Mouse (Mus musculus): ENCODE measurements around the gene Aaas. TPM values are rescaled to one million over a fixed set of nuclear protein-coding genes. Genes with fewer than 3 reads are reported as not detected.
A peak's percentile ranks its signal among the peaks of the same experiment; 100 is the strongest.
"Not testable (repeated sequence)": the region's sequence is repeated elsewhere in the genome, so short reads cannot be mapped to it uniquely, and the experiment has no call there.

Aaas gene
- polyA plus RNA-seq, 1 experiment from 2014 or later, result 41.7 TPM

GRCm38 (mm10) chr15:102335925-102336324 is 14.6 kb downstream of the Aaas start:
- Histone ChIP-seq H3K36me3 (replicated peaks) (peaks cover 83% of the 10 kb centered on the region), H3K4me1 (replicated peaks) (peaks cover 26% of the 10 kb centered on the region)
- ATAC-seq (ENCODE audit: insufficient read depth); H3K4me3 ChIP-seq (replicated peaks); H3K9ac ChIP-seq; H3K9me3 ChIP-seq (replicated peaks); H3K27me3 ChIP-seq; H3K27ac ChIP-seq (replicated peaks); H3K4me2 ChIP-seq: not testable (repeated sequence)
- 81% methylated on average over 5 of the region's 5 CpGs for WGBS (ENCODE audit: insufficient replicate concordance)

- ATAC-seq (ENCODE audit: insufficient read depth), result no peak
- no peaks in the 10 kb centered on the region for H3K9me3 ChIP-seq (replicated peaks)
- H3K4me1 ChIP-seq (replicated peaks), result peaks cover 26% of the 10 kb centered on the region
- no peak overlapping the region for H3K9ac ChIP-seq
- peaks cover 85% of the 10 kb centered on the region for H3K36me3 ChIP-seq (replicated peaks)
- H3K27ac ChIP-seq (replicated peaks), result no peak overlapping the region
- H3K4me2 ChIP-seq, result no peak overlapping the region
- 77% methylated on average over 8 of the region's 8 CpGs for WGBS (ENCODE audit: insufficient replicate concordance)
- H3K27me3 ChIP-seq, result no peaks in the 10 kb centered on the region
- H3K4me3 ChIP-seq (replicated peaks), result no peak overlapping the region
Measured at GRCm38 (mm10) chr15:102335254-102335653, 15.3 kb downstream of the Aaas start.

GRCm38 (mm10) chr15:102331610-102332015 is 19.0 kb downstream of the Aaas start, which contains the start of gene Myg1:
Myg1 (plus strand) TSS chr15:102331709.
- Histone ChIP-seq H3K36me3 (replicated peaks) (peaks cover 67% of the 10 kb centered on the region), H3K27ac (replicated peaks) (peak within 1 kb of the TSS; percentile 73), H3K9me3 (replicated peaks) (no peaks in the 10 kb centered on the region), H3K9ac (peak within 1 kb of the TSS; percentile 65), H3K4me2 (peak within 1 kb of the TSS; percentile 90), H3K27me3 (no peaks in the 10 kb centered on the region), H3K4me1 (replicated peaks) (peaks cover 35% of the 10 kb centered on the region), H3K4me3 (replicated peaks) (peak within 1 kb of the TSS; percentile 74)
- under 1% methylated on average over 30 of the region's 30 CpGs for WGBS (ENCODE audit: insufficient replicate concordance)
- ATAC-seq (ENCODE audit: insufficient read depth), result peak; percentile 89

GRCm38 (mm10) chr15:102326892-102327291 is 23.7 kb downstream of the Aaas start:
- H3K27ac ChIP-seq (replicated peaks), result peak overlapping the region; percentile 69; the same call in 1 of the 2 replicates
- peak overlapping the region; percentile 69 for H3K4me3 ChIP-seq (replicated peaks)
- peak overlapping the region; percentile 71 for H3K4me2 ChIP-seq
- H3K9ac ChIP-seq, result peak overlapping the region; percentile 73
- peaks cover 21% of the 10 kb centered on the region for H3K4me1 ChIP-seq (replicated peaks)
- WGBS (ENCODE audit: insufficient replicate concordance), result 51% methylated on average over 8 of the region's 8 CpGs
- H3K27me3 ChIP-seq, result no peaks in the 10 kb centered on the region
- no peak for ATAC-seq (ENCODE audit: insufficient read depth)
- peaks cover 56% of the 10 kb centered on the region for H3K36me3 ChIP-seq (replicated peaks)
- no peaks in the 10 kb centered on the region for H3K9me3 ChIP-seq (replicated peaks)

GRCm38 (mm10) chr15:102326022-102326576 is 24.5 kb downstream of the Aaas start, which contains the start of gene Pfdn5:
Pfdn5 (plus strand) TSS chr15:102326116.
- H3K27ac ChIP-seq (replicated peaks), result peak within 1 kb of the TSS; percentile 69
- H3K4me3 ChIP-seq (replicated peaks), result peak within 1 kb of the TSS; percentile 69
- WGBS (ENCODE audit: insufficient replicate concordance), result under 1% methylated on average over 40 of the region's 40 CpGs
- peak within 1 kb of the TSS; percentile 73 for H3K9ac ChIP-seq
- no peaks in the 10 kb centered on the region for H3K9me3 ChIP-seq (replicated peaks)
- peaks cover 15% of the 10 kb centered on the region for H3K4me1 ChIP-seq (replicated peaks)
- no peaks in the 10 kb centered on the region for H3K27me3 ChIP-seq
- H3K36me3 ChIP-seq (replicated peaks), result peaks cover 62% of the 10 kb centered on the region
- H3K4me2 ChIP-seq, result peak within 1 kb of the TSS; percentile 71
- peak; percentile 92 for ATAC-seq (ENCODE audit: insufficient read depth)

- Histone ChIP-seq H3K27ac (replicated peaks) (no peak overlapping the region; the same call in 1 of the 2 replicates), H3K4me1 (replicated peaks) (peaks cover 13% of the 10 kb centered on the region), H3K4me2 (peak overlapping the region; percentile 71), H3K27me3 (no peaks in the 10 kb centered on the region), H3K4me3 (replicated peaks) (peak overlapping the region; percentile 14; the same call in 1 of the 2 replicates), H3K9ac (no peak overlapping the region), H3K36me3 (replicated peaks) (peaks cover 63% of the 10 kb centered on the region), H3K9me3 (replicated peaks) (no peaks in the 10 kb centered on the region)
- WGBS (ENCODE audit: insufficient replicate concordance), result 65% methylated on average over 12 of the region's 12 CpGs
- no peak for ATAC-seq (ENCODE audit: insufficient read depth)
Measured at GRCm38 (mm10) chr15:102324654-102325473, 25.7 kb downstream of the Aaas start.

- 83% methylated on average over 6 of the region's 6 CpGs for WGBS (ENCODE audit: insufficient replicate concordance)
Measured at GRCm38 (mm10) chr15:102316263-102316662, 34.3 kb downstream of the Aaas start.

GRCm38 (mm10) chr15:102315292-102315691 is 35.3 kb downstream of the Aaas start:
- H3K27ac ChIP-seq (replicated peaks), result no peak overlapping the region
- no peak for ATAC-seq (ENCODE audit: insufficient read depth)
- no peaks in the 10 kb centered on the region for H3K4me1 ChIP-seq (replicated peaks)
- WGBS (ENCODE audit: insufficient replicate concordance), result 87% methylated on average over 8 of the region's 8 CpGs
- H3K36me3 ChIP-seq (replicated peaks), result peaks cover 96% of the 10 kb centered on the region
- H3K9ac ChIP-seq, result no peak overlapping the region
- H3K9me3 ChIP-seq (replicated peaks), result no peaks in the 10 kb centered on the region
- no peak overlapping the region for H3K4me2 ChIP-seq
- H3K27me3 ChIP-seq, result no peaks in the 10 kb centered on the region
- no peak overlapping the region for H3K4me3 ChIP-seq (replicated peaks)

More at GRCm38 (mm10) chr15:102316263-102316662, 34.3 kb downstream of the Aaas start:
- no peak for ATAC-seq (ENCODE audit: insufficient read depth)
- peaks cover 97% of the 10 kb centered on the region for H3K36me3 ChIP-seq (replicated peaks)
- H3K27ac ChIP-seq (replicated peaks), result no peak overlapping the region
- H3K4me1 ChIP-seq (replicated peaks), result no peaks in the 10 kb centered on the region
- no peak overlapping the region for H3K4me3 ChIP-seq (replicated peaks)
- no peak overlapping the region for H3K4me2 ChIP-seq
- no peak overlapping the region for H3K9ac ChIP-seq
- H3K27me3 ChIP-seq, result no peaks in the 10 kb centered on the region
- no peaks in the 10 kb centered on the region for H3K9me3 ChIP-seq (replicated peaks)

- H3K4me2 ChIP-seq, result no peak overlapping the region
- H3K4me3 ChIP-seq (replicated peaks), result no peak overlapping the region
- H3K9me3 ChIP-seq (replicated peaks), result no peaks in the 10 kb centered on the region
- no peaks in the 10 kb centered on the region for H3K4me1 ChIP-seq (replicated peaks)
- no peak overlapping the region for H3K27ac ChIP-seq (replicated peaks)
- ATAC-seq (ENCODE audit: insufficient read depth), result no peak
- no peaks in the 10 kb centered on the region for H3K27me3 ChIP-seq
- no peak overlapping the region for H3K9ac ChIP-seq
- peaks cover 96% of the 10 kb centered on the region for H3K36me3 ChIP-seq (replicated peaks)
Measured at GRCm38 (mm10) chr15:102311489-102311888, 39.1 kb downstream of the Aaas start.

- H3K27me3 ChIP-seq, result no peaks in the 10 kb centered on the region
- no peak for ATAC-seq (ENCODE audit: insufficient read depth)
- H3K4me2 ChIP-seq, result no peak overlapping the region
- H3K4me3 ChIP-seq (replicated peaks), result no peak overlapping the region
- no peaks in the 10 kb centered on the region for H3K4me1 ChIP-seq (replicated peaks)
- WGBS (ENCODE audit: insufficient replicate concordance), result 82% methylated on average over 10 of the region's 10 CpGs
- no peak overlapping the region for H3K27ac ChIP-seq (replicated peaks)
- no peak overlapping the region for H3K9ac ChIP-seq
- no peaks in the 10 kb centered on the region for H3K9me3 ChIP-seq (replicated peaks)
- peaks cover 96% of the 10 kb centered on the region for H3K36me3 ChIP-seq (replicated peaks)
Measured at GRCm38 (mm10) chr15:102310074-102310845, 40.3 kb downstream of the Aaas start.

- ATAC-seq (ENCODE audit: insufficient read depth), result no peak
- Histone ChIP-seq H3K27ac (replicated peaks) (no peak overlapping the region), H3K4me1 (replicated peaks) (no peaks in the 10 kb centered on the region), H3K27me3 (no peaks in the 10 kb centered on the region), H3K9ac (no peak overlapping the region), H3K36me3 (replicated peaks) (peaks cover 96% of the 10 kb centered on the region), H3K4me2 (no peak overlapping the region), H3K9me3 (replicated peaks) (no peaks in the 10 kb centered on the region), H3K4me3 (replicated peaks) (no peak overlapping the region)
- WGBS (ENCODE audit: insufficient replicate concordance), result 86% methylated on average over 9 of the region's 9 CpGs
Measured at GRCm38 (mm10) chr15:102308717-102309116, 41.9 kb downstream of the Aaas start.

All from liver, embryonic 15.5 days (tissue).